In the genomic region with DNA sequence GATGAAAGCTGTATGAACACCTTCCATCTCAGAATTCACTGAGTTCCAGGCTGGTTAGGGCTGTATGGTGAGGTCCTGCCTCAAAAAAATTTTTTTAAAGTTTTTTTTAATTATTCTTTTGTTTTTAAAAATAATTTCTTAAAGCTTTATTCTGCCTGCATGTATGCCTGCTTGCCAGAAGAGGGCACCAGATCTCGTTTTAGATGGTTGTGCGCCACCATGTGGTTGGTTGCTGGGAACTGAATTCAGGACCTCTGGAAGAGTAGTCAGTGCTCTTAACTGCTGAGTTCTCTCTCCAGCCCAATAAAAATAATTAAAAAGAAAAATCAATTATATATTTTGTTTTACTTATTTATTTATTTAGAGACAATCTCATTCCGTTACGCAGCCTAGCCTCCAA, we compare ENCODE assay signal across 9 mouse cellular contexts. TPM values are rescaled to one million over a fixed set of nuclear protein-coding genes. Genes with fewer than 3 reads are reported as not detected.
DNase-seq lines count a peak whose midpoint lies in the region.
"Had no signal": no experiment of that assay in that cellular context is flagged by ENCODE, and none has a peak within 500 bp of the region (broad histone marks: within the 10 kb centered on the region; RNA-seq: fewer than 3 reads in every experiment).

No protein-coding gene starts in this region.

- DNase-seq in gastrocnemius, adult 18-20 months (ENCODE audit: low spot score): peak; percentile 50
- DNase-seq in gastrocnemius, postnatal 25 days: no peak
- peak; percentile 28 to 43 for DNase-seq in urinary bladder, adult 18-20 months (ENCODE audit: low spot score in 2 of 2)
- DNase-seq in urinary bladder, postnatal 10 days (ENCODE audit: low spot score): no peak
- peak; percentile 75 to 87 for DNase-seq in cerebellum, postnatal 14 days
- DNase-seq in kidney, postnatal 14 days: peak; percentile 73
- peak; percentile 85 for DNase-seq in naive thymus-derived CD4-positive, alpha-beta T cell, adult 2 months (ENCODE audit: low read depth)
- DNase-seq in thymus, postnatal 36 days: peak; percentile 60 to 69

RNA-seq across cellular contexts. Expression of gene Slc46a1, which starts 11.8 kb away (rescaled TPM):
- total RNA-seq in gastrocnemius, adult 18-20 months (2021): under 1 TPM; 0.47 to 0.91 TPM
- 1 to 10 TPM; 1.4 to 1.5 TPM for total RNA-seq in gastrocnemius, postnatal 25 days (2021)

RNA-seq across cellular contexts. Expression of gene Slc13a2, which starts 31.7 kb away (rescaled TPM):
- not detected for total RNA-seq in gastrocnemius, adult 18-20 months (2021)
- total RNA-seq in gastrocnemius, postnatal 25 days (2021): not detected
- total RNA-seq: left cerebral cortex, postnatal 10 days had no signal

RNA-seq across cellular contexts. Expression of gene Sarm1, which starts 43.9 kb away (rescaled TPM):
- total RNA-seq in gastrocnemius, adult 18-20 months (2021): under 1 TPM; 0.43 to 0.82 TPM
- total RNA-seq in gastrocnemius, postnatal 25 days (2021): under 1 TPM; 0.67 to 1.00 TPM

RNA-seq across cellular contexts. Expression of gene Vtn, which starts 45.2 kb away (rescaled TPM):
- 10 to 100 TPM in 1 of 2 experiments, 1 to 10 TPM in 1; 9.5 to 15.0 TPM for total RNA-seq in gastrocnemius, adult 18-20 months (2021)
- 10 to 100 TPM; 11.0 to 12.5 TPM for total RNA-seq in gastrocnemius, postnatal 25 days (2021)

RNA-seq across cellular contexts. Expression of gene Sebox, which starts 49.6 kb away (rescaled TPM):
- total RNA-seq in gastrocnemius, adult 18-20 months (2021): not detected
- total RNA-seq in gastrocnemius, postnatal 25 days (2021): not detected

Comparison
In these comparisons a context has a peak if more than half of its experiments do, and no peak if none do; other contexts are left out.
1. DNase-seq: peak in gastrocnemius, adult 18-20 months (single experiment), urinary bladder, adult 18-20 months (2 of 2), cerebellum, postnatal 14 days (2 of 2), kidney, postnatal 14 days (single experiment), naive thymus-derived CD4-positive, alpha-beta T cell, adult 2 months (single experiment) and thymus, postnatal 36 days (2 of 2); none in gastrocnemius, postnatal 25 days (single experiment) and urinary bladder, postnatal 10 days (single experiment).